Mouse (Mus musculus): ENCODE measurements around the gene Rab44. TPM values are rescaled to one million over a fixed set of nuclear protein-coding genes. Genes with fewer than 3 reads are reported as not detected.

Rab44 gene
- polyA plus RNA-seq, 1 experiment from 2014 or later: not detected

DNA sequence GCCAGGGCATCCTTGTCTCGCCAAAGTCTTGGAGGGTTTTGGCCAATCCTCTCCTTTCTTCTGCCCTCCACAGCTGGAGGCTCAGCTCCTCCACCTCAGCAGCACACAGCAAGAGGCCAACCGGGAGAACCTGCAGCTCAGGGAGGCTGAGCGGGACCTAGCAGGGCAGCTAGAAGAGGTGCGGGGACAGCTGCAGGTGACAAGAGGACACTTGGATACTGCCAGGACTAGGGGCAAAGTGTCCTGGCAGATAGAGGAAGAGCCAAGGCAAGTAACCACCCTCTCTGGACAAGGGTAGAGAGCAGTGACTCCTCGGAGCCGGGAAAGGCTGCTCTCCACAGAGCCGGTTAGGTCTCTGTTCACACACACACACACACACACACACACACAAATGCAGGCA lies 24.0 kb downstream of the Rab44 start:
- ATAC-seq (ENCODE audit: low read depth): no peak

DNA sequence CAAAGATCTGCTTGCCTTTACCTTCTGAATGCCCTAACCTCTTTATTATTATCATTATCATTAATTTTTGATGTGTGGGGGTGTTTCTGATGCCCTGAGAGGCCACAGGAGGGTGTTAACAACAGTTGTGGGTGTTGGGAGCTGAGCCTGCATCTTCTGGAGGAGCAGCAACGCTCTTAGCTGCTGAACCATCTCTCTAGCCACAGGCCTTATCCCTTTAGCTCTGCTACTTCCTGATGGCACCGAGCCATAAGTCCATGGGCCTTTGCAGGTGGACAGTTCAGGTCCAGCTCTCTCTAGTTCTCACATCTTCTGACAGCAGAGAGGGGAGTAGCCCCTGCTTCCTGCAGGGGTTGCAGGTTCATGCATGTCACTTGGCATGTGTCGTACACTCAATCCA lies 27.6 kb downstream of the Rab44 start:
- Histone ChIP-seq H3K4me1 (ENCODE audit: control insufficient read depth, insufficient read depth, low read length) (no peaks in the 10 kb centered on the region), H3K27me3 (ENCODE audit: control insufficient read depth, insufficient read depth, low read length) (no peaks in the 10 kb centered on the region), H3K4me2 (ENCODE audit: low read depth, low read length) (no peak overlapping the region), H3K9me3 (ENCODE audit: control insufficient read depth, low read length) (no peaks in the 10 kb centered on the region), H3K9ac (replicated peaks; ENCODE audit: low read depth, low read length) (no peak overlapping the region), H3K4me3 (ENCODE audit: low read depth, low read length) (no peak overlapping the region), H3K27ac (ENCODE audit: low read depth, low read length) (no peak overlapping the region), H3K36me3 (ENCODE audit: control insufficient read depth, insufficient read depth, low read length) (no peaks in the 10 kb centered on the region)
- WGBS: 87% methylated on average over 3 of the region's 3 CpGs
- no peak for ATAC-seq (ENCODE audit: low read depth)

More for the DNA sequence above, 24.0 kb downstream of the Rab44 start:
- no peaks in the 10 kb centered on the region for H3K9me3 ChIP-seq (ENCODE audit: control insufficient read depth, low read length)
- H3K4me2 ChIP-seq (ENCODE audit: low read depth, low read length): no peak overlapping the region
- H3K4me1 ChIP-seq (ENCODE audit: control insufficient read depth, insufficient read depth, low read length): no peaks in the 10 kb centered on the region
- no peak overlapping the region for H3K9ac ChIP-seq (replicated peaks; ENCODE audit: low read depth, low read length)
- 84% methylated on average over 7 of the region's 7 CpGs for WGBS
- no peaks in the 10 kb centered on the region for H3K27me3 ChIP-seq (ENCODE audit: control insufficient read depth, insufficient read depth, low read length)
- H3K36me3 ChIP-seq (ENCODE audit: control insufficient read depth, insufficient read depth, low read length): no peaks in the 10 kb centered on the region
- H3K27ac ChIP-seq (ENCODE audit: low read depth, low read length): no peak overlapping the region
- H3K4me3 ChIP-seq (ENCODE audit: low read depth, low read length): no peak overlapping the region

DNA sequence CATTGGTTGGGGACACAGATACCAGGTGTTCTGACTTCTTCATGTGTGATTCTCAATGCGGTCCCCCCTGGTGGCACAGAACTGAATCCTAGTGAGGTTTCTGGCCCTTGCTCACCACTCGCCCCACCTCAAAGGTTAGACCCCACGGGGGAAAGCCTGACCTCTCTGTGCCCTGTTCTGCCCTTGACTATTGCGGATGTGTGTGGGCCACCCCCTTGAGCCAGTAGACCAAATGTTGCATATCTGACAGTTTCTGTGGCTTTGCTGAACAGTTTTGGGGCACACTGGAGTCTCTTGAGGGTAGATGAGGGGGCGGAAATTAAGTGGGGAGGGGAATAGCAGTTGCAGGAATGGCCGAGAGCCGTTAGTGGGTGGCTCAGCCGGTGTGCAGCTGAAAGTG lies 29.3 kb downstream of the Rab44 start:
- Histone ChIP-seq H3K4me2 (ENCODE audit: low read depth, low read length) (no peak overlapping the region), H3K9me3 (ENCODE audit: control insufficient read depth, low read length) (no peaks in the 10 kb centered on the region), H3K4me3 (ENCODE audit: low read depth, low read length) (no peak overlapping the region), H3K27me3 (ENCODE audit: control insufficient read depth, insufficient read depth, low read length) (no peaks in the 10 kb centered on the region), H3K4me1 (ENCODE audit: control insufficient read depth, insufficient read depth, low read length) (no peaks in the 10 kb centered on the region), H3K27ac (ENCODE audit: low read depth, low read length) (no peak overlapping the region), H3K9ac (replicated peaks; ENCODE audit: low read depth, low read length) (no peak overlapping the region), H3K36me3 (ENCODE audit: control insufficient read depth, insufficient read depth, low read length) (no peaks in the 10 kb centered on the region)
- ATAC-seq (ENCODE audit: low read depth): no peak
- 86% methylated on average over 8 of the region's 8 CpGs for WGBS

DNA sequence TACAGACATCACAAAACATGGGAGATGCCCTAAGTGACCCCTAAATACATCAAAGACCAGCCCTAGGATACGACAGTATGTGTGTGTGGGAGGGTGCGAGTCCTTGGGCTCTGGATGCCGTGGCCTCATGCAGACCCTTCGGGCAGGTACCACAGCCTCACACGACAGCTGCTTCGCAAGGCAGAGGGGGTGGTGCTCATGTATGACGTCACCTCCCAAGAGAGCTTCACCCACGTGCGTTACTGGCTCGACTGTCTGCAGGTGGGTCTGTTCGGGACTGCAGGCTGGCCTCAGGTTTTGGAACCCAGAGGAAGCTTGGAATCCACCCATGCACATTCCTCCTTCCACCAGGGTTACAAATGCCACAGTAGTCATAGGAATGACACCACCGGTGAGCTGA lies 31.2 kb downstream of the Rab44 start:
- Histone ChIP-seq H3K9me3 (ENCODE audit: control insufficient read depth, low read length) (no peaks in the 10 kb centered on the region), H3K4me2 (ENCODE audit: low read depth, low read length) (no peak overlapping the region), H3K9ac (replicated peaks; ENCODE audit: low read depth, low read length) (no peak overlapping the region), H3K27me3 (ENCODE audit: control insufficient read depth, insufficient read depth, low read length) (no peaks in the 10 kb centered on the region), H3K4me1 (ENCODE audit: control insufficient read depth, insufficient read depth, low read length) (no peaks in the 10 kb centered on the region), H3K27ac (ENCODE audit: low read depth, low read length) (no peak overlapping the region), H3K4me3 (ENCODE audit: low read depth, low read length) (no peak overlapping the region), H3K36me3 (ENCODE audit: control insufficient read depth, insufficient read depth, low read length) (no peaks in the 10 kb centered on the region)
- ATAC-seq (ENCODE audit: low read depth): no peak
- WGBS: 96% methylated on average over 12 of the region's 12 CpGs

DNA sequence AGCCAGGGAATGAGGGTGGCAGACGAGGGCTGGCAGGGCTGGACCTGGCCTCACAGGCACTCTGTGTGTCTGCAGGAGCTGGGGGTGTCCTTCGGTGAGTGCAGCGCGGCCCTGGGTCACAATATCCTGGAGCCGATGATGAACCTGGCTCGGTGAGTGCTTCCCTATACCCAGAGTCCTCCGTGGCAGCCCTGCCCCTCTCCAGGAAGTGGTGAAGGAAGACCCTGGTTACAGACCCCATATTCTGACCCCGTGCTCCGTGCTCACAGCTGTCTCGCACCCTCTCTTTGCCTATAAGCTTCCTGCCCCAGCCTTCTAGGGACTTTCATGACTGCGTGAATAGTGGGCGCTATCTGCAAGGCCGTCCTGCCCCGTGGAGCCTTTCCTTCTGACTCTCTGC lies 33.3 kb downstream of the Rab44 start:
- H3K36me3 ChIP-seq (ENCODE audit: control insufficient read depth, insufficient read depth, low read length): no peaks in the 10 kb centered on the region
- H3K4me1 ChIP-seq (ENCODE audit: control insufficient read depth, insufficient read depth, low read length): no peaks in the 10 kb centered on the region
- no peaks in the 10 kb centered on the region for H3K27me3 ChIP-seq (ENCODE audit: control insufficient read depth, insufficient read depth, low read length)
- H3K4me3 ChIP-seq (ENCODE audit: low read depth, low read length): no peak overlapping the region
- no peaks in the 10 kb centered on the region for H3K9me3 ChIP-seq (ENCODE audit: control insufficient read depth, low read length)
- H3K9ac ChIP-seq (replicated peaks; ENCODE audit: low read depth, low read length): no peak overlapping the region
- no peak for ATAC-seq (ENCODE audit: low read depth)
- 84% methylated on average over 14 of the region's 14 CpGs for WGBS
- H3K27ac ChIP-seq (ENCODE audit: low read depth, low read length): no peak overlapping the region
- no peak overlapping the region for H3K4me2 ChIP-seq (ENCODE audit: low read depth, low read length)

DNA sequence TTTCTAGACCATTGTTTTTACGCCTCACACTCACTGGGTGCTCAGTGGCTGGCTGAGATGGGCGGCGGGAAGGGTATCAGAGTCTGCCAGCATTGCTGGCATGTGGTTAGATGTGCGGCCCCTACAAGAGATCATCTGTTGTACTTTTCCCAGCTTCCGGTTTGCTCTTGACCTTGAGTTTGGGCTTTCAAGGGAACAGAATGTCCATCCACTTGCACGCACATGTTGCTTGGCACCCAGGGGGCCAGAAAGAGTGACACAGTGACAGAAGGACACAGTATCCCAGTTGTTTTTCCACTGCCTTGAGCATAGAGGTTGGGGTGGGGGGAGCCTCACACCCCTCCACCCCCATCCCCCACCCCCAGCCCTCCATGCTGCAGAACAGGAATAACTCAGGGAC lies 33.8 kb downstream of the Rab44 start:
- H3K27ac ChIP-seq (ENCODE audit: low read depth, low read length): no peak overlapping the region
- H3K4me1 ChIP-seq (ENCODE audit: control insufficient read depth, insufficient read depth, low read length): no peaks in the 10 kb centered on the region
- no peaks in the 10 kb centered on the region for H3K36me3 ChIP-seq (ENCODE audit: control insufficient read depth, insufficient read depth, low read length)
- H3K9me3 ChIP-seq (ENCODE audit: control insufficient read depth, low read length): no peaks in the 10 kb centered on the region
- no peak for ATAC-seq (ENCODE audit: low read depth)
- H3K4me2 ChIP-seq (ENCODE audit: low read depth, low read length): no peak overlapping the region
- H3K9ac ChIP-seq (replicated peaks; ENCODE audit: low read depth, low read length): no peak overlapping the region
- no peaks in the 10 kb centered on the region for H3K27me3 ChIP-seq (ENCODE audit: control insufficient read depth, insufficient read depth, low read length)
- no peak overlapping the region for H3K4me3 ChIP-seq (ENCODE audit: low read depth, low read length)
- 75% methylated on average over 6 of the region's 6 CpGs for WGBS

DNA sequence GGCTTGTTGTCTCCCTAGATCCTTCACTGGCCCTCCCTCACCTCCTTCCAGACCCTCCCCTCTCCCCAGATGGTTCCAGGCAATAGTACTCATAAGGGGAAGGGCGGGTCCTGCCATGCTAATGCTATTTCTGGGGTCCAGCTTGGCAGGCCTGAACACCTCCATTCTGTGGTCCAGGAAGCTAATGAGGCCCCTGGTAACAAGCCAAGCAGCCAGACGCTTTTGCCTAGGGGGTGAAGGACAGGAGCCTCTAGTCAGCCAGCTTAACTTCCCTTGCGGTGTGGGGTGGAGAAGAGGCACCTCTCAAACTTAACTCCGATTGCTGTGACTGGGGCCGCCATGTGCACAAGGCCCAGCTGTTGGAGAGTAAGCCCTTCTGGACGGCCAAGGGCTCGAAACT lies 35.8 kb downstream of the Rab44 start:
- Histone ChIP-seq H3K9me3 (ENCODE audit: control insufficient read depth, low read length) (no peaks in the 10 kb centered on the region), H3K9ac (replicated peaks; ENCODE audit: low read depth, low read length) (no peak overlapping the region), H3K4me3 (ENCODE audit: low read depth, low read length) (no peak overlapping the region), H3K27me3 (ENCODE audit: control insufficient read depth, insufficient read depth, low read length) (no peaks in the 10 kb centered on the region), H3K36me3 (ENCODE audit: control insufficient read depth, insufficient read depth, low read length) (no peaks in the 10 kb centered on the region), H3K27ac (ENCODE audit: low read depth, low read length) (no peak overlapping the region), H3K4me1 (ENCODE audit: control insufficient read depth, insufficient read depth, low read length) (no peaks in the 10 kb centered on the region), H3K4me2 (ENCODE audit: low read depth, low read length) (no peak overlapping the region)
- WGBS: 76% methylated on average over 7 of the region's 7 CpGs
- ATAC-seq (ENCODE audit: low read depth): no peak

DNA sequence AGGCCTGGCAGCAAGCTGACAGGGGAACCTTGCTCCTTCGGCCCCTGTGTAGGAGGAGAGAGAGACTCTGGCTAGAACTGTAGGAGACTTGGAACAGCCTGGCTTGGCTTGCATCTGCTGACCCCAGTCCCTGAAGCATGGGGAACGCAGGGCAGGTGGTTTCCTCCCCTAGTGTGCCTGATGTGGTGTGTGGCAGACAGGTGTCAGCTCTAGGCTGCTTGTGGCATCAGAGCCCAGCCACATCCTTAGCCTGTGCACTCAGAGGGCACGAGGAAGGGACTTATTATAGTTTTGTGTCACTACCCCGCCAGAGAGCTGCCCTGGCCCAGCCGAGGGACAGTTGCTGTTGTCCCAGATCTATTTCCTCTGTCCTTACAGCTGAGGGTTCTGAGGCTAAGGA lies 38.6 kb downstream of the Rab44 start:
- no peak for ATAC-seq (ENCODE audit: low read depth)
- H3K36me3 ChIP-seq (ENCODE audit: control insufficient read depth, insufficient read depth, low read length): no peaks in the 10 kb centered on the region
- peaks cover 9% of the 10 kb centered on the region; the same call in 1 of the 2 replicates for H3K4me1 ChIP-seq (ENCODE audit: control insufficient read depth, insufficient read depth, low read length)
- WGBS: 89% methylated on average over 5 of the region's 5 CpGs
- no peak overlapping the region for H3K4me2 ChIP-seq (ENCODE audit: low read depth, low read length)
- no peaks in the 10 kb centered on the region for H3K9me3 ChIP-seq (ENCODE audit: control insufficient read depth, low read length)
- no peak overlapping the region for H3K9ac ChIP-seq (replicated peaks; ENCODE audit: low read depth, low read length)
- no peak overlapping the region for H3K4me3 ChIP-seq (ENCODE audit: low read depth, low read length)
- no peaks in the 10 kb centered on the region for H3K27me3 ChIP-seq (ENCODE audit: control insufficient read depth, insufficient read depth, low read length)
- no peak overlapping the region for H3K27ac ChIP-seq (ENCODE audit: low read depth, low read length)

DNA sequence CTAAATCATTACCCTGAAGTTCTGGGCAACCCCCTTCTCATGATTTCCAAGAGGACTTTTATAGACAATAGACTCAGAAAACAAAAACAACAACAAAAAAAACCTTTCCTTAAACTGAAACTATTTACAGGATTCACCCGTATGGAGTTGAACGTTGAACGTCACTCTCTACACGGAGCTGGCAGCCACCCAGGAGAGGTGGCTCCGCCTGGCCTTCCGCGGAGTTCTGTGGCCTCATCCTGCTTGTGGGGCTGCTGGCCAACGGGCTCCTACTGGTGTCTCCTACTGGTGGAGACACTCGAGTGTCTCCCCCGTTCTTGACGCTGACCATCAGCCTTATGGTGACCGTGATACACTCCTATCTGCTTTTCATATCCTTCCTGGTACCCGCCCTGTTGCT lies 40.3 kb downstream of the Rab44 start:
- Histone ChIP-seq H3K4me3 (ENCODE audit: low read depth, low read length) (no peak overlapping the region), H3K4me1 (ENCODE audit: control insufficient read depth, insufficient read depth, low read length) (peaks cover 9% of the 10 kb centered on the region; the same call in 1 of the 2 replicates), H3K27me3 (ENCODE audit: control insufficient read depth, insufficient read depth, low read length) (no peaks in the 10 kb centered on the region), H3K9ac (replicated peaks; ENCODE audit: low read depth, low read length) (no peak overlapping the region), H3K36me3 (ENCODE audit: control insufficient read depth, insufficient read depth, low read length) (no peaks in the 10 kb centered on the region), H3K9me3 (ENCODE audit: control insufficient read depth, low read length) (no peaks in the 10 kb centered on the region), H3K27ac (ENCODE audit: low read depth, low read length) (no peak overlapping the region), H3K4me2 (ENCODE audit: low read depth, low read length) (no peak overlapping the region)
- ATAC-seq (ENCODE audit: low read depth): no peak
- WGBS: 87% methylated on average over 13 of the region's 13 CpGs
